Mouse (Mus musculus): ENCODE data around the gene Clec10a. TPM values are rescaled to one million over a fixed set of nuclear protein-coding genes. Genes with fewer than 3 reads are reported as not detected.
"Not testable (repeated sequence)": the region's sequence is repeated elsewhere in the genome, so short reads cannot be mapped to it uniquely, and the experiment has no call there.

The Clec10a gene
- 0.66 and 0.89 TPM in 2 replicates for polyA plus RNA-seq (2014; fragmentation: Nextera tagmentation; extraction: Ambion mirVana)

DNA sequence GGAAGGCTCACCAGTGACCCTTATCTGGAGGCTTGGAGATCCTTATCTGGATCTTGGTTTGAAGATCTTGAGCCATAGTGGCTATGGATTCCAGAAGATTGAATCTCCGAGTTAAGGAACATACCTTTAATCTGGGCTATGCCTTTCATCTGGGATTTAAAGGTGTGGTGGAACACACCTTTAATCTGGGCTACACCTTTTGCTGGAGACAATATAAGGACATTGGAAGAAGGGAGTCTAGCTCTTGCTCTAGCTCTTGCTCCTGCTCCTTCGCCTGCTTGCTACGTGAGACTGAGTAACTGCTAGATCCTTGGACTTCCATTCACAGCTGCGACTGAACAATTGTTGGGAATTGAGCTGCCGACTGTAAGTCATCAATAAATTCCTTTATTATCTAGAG, at the start of gene Clec10a:
Gene Clec10a, plus strand, starts transcription at position 301 of the 400 bp plus-strand sequence.
- no CpG with 5 or more reads among the region's 5 CpGs for WGBS
- H3K4me3 ChIP-seq (ENCODE audit: low read depth, low read length); ATAC-seq (ENCODE audit: low FRiP score); H3K4me1 ChIP-seq (ENCODE audit: control insufficient read depth, insufficient read depth, low read length); DNase-seq (ENCODE audit: low spot score, missing footprints); H3K9me3 ChIP-seq (ENCODE audit: control insufficient read depth, low read length); H3K36me3 ChIP-seq (ENCODE audit: control insufficient read depth, insufficient read depth, low read length); H3K27me3 ChIP-seq (ENCODE audit: control insufficient read depth, insufficient read depth, low read length); H3K9ac ChIP-seq (ENCODE audit: low read length); H3K4me2 ChIP-seq; H3K27ac ChIP-seq (ENCODE audit: low read depth, low read length): not testable (repeated sequence)

DNA sequence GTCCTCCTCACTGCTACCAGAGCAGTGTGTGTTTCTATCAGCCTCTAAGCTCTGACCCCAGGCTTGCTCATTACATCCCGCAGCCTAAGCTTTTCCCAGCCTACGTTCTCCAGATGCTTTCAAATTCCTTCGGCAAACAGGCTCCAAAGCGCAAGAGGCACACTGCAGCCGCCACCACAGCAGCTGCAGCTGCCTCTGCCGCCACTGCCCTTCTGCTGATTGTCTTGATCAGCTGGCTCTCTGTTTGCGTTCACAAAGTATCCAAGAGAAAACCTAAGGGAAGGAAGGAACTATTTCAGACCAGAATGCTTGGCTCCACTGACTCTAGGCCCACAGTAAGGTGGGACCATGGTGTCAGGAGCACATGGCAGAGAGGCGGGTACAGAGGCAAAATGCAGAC, 48.9 kb upstream of the Clec10a start:
- no peak overlapping the region for H3K4me3 ChIP-seq (ENCODE audit: low read depth, low read length)

GRCm38 (mm10) chr11:70110146-70110545, 45.9 kb upstream of the Clec10a start:
- no peak overlapping the region for H3K4me2 ChIP-seq
- no peak for DNase-seq (ENCODE audit: low spot score, missing footprints)
- no peak for ATAC-seq (ENCODE audit: low FRiP score)
- H3K9me3 ChIP-seq (ENCODE audit: control insufficient read depth, low read length), result no peaks in the 10 kb centered on the region
- 69% methylated on average over 3 of the region's 3 CpGs for WGBS
- no peak overlapping the region for H3K9ac ChIP-seq (ENCODE audit: low read length)
- H3K4me1 ChIP-seq (ENCODE audit: control insufficient read depth, insufficient read depth, low read length), result no peaks in the 10 kb centered on the region
- no peak overlapping the region for H3K4me3 ChIP-seq (ENCODE audit: low read depth, low read length)
- H3K27me3 ChIP-seq (ENCODE audit: control insufficient read depth, insufficient read depth, low read length), result no peaks in the 10 kb centered on the region
- H3K27ac ChIP-seq (ENCODE audit: low read depth, low read length), result no peak overlapping the region
- H3K36me3 ChIP-seq (ENCODE audit: control insufficient read depth, insufficient read depth, low read length), result no peaks in the 10 kb centered on the region

More for the DNA sequence above, 48.9 kb upstream of the Clec10a start:
- no peak for DNase-seq (ENCODE audit: low spot score, missing footprints)
- no peaks in the 10 kb centered on the region for H3K36me3 ChIP-seq (ENCODE audit: control insufficient read depth, insufficient read depth, low read length)
- no peaks in the 10 kb centered on the region for H3K4me1 ChIP-seq (ENCODE audit: control insufficient read depth, insufficient read depth, low read length)
- H3K27ac ChIP-seq (ENCODE audit: low read depth, low read length), result no peak overlapping the region
- WGBS, result 60% methylated on average over 8 of the region's 8 CpGs
- H3K9ac ChIP-seq (ENCODE audit: low read length), result no peak overlapping the region
- H3K9me3 ChIP-seq (ENCODE audit: control insufficient read depth, low read length), result no peaks in the 10 kb centered on the region
- no peak overlapping the region for H3K4me2 ChIP-seq
- no peak for ATAC-seq (ENCODE audit: low FRiP score)
- no peaks in the 10 kb centered on the region for H3K27me3 ChIP-seq (ENCODE audit: control insufficient read depth, insufficient read depth, low read length)

DNA sequence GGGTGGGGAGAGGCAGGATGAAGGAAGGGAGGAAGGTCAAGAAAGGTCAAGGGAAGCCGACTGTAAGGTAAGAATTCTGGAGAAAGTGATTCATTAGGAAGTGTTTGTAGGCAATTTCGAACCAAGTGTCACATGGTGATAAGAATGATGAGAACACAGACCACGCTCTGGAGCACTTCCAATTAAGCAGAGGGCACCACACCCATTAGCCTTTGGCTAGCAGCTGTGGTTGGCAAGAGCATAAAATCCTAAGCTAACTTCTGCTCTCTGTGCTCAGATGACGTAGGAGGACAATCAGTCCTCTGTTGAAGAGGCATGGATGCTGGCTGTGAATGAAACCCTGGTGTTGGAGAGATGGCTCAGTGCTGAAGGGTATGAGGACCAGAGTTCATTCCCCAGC, 41.4 kb upstream of the Clec10a start:
- no peak for ATAC-seq (ENCODE audit: low FRiP score)
- Histone ChIP-seq H3K9ac (ENCODE audit: low read length) (no peak overlapping the region), H3K4me3 (ENCODE audit: low read depth, low read length) (no peak overlapping the region), H3K27ac (ENCODE audit: low read depth, low read length) (no peak overlapping the region), H3K4me2 (no peak overlapping the region), H3K4me1 (ENCODE audit: control insufficient read depth, insufficient read depth, low read length) (no peaks in the 10 kb centered on the region), H3K27me3 (ENCODE audit: control insufficient read depth, insufficient read depth, low read length) (no peaks in the 10 kb centered on the region), H3K36me3 (ENCODE audit: control insufficient read depth, insufficient read depth, low read length) (no peaks in the 10 kb centered on the region), H3K9me3 (ENCODE audit: control insufficient read depth, low read length) (no peaks in the 10 kb centered on the region)
- DNase-seq (ENCODE audit: low spot score, missing footprints), result no peak
- 77% methylated on average over 4 of the region's 4 CpGs for WGBS

DNA sequence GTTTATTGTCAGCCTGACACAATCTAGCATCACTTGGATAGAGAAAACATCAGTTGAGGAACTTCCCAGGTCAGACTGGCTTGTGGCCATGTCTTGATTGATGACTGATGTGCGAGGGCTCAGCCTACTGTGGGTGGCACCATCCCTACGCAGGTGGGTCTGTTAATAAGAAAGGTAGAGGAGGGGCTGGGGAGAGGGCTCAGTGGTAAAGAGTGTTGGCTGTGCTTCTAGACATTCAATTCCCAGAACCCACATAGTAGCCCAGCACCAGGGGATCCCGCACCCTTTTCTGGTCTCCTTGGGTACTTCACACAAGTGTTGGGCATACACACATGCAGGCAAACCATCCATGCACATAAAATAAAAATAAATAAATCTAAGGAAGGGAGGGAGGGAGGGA, 40.1 kb upstream of the Clec10a start:
- no peak overlapping the region for H3K4me2 ChIP-seq
- H3K27me3 ChIP-seq (ENCODE audit: control insufficient read depth, insufficient read depth, low read length), result no peaks in the 10 kb centered on the region
- ATAC-seq (ENCODE audit: low FRiP score) (no peak), DNase-seq (ENCODE audit: low spot score, missing footprints) (no peak)
- no peak overlapping the region for H3K9ac ChIP-seq (ENCODE audit: low read length)
- 87% methylated on average over 3 of the region's 3 CpGs for WGBS
- no peaks in the 10 kb centered on the region for H3K9me3 ChIP-seq (ENCODE audit: control insufficient read depth, low read length)
- H3K36me3 ChIP-seq (ENCODE audit: control insufficient read depth, insufficient read depth, low read length), result no peaks in the 10 kb centered on the region
- H3K4me3 ChIP-seq (ENCODE audit: low read depth, low read length), result no peak overlapping the region
- no peaks in the 10 kb centered on the region for H3K4me1 ChIP-seq (ENCODE audit: control insufficient read depth, insufficient read depth, low read length)
- no peak overlapping the region for H3K27ac ChIP-seq (ENCODE audit: low read depth, low read length)

- Histone ChIP-seq H3K9me3 (ENCODE audit: control insufficient read depth, low read length) (no peaks in the 10 kb centered on the region), H3K9ac (ENCODE audit: low read length) (no peak within 1 kb of the TSS)
- 87% methylated on average over 9 of the region's 9 CpGs for WGBS
These were observed 26.0 kb upstream of the Clec10a start, which contains the start of gene Mgl2 for GRCm38 (mm10) chr11:70129926-70130379. Gene Mgl2, plus strand, starts transcription at chr11:70130329.

DNA sequence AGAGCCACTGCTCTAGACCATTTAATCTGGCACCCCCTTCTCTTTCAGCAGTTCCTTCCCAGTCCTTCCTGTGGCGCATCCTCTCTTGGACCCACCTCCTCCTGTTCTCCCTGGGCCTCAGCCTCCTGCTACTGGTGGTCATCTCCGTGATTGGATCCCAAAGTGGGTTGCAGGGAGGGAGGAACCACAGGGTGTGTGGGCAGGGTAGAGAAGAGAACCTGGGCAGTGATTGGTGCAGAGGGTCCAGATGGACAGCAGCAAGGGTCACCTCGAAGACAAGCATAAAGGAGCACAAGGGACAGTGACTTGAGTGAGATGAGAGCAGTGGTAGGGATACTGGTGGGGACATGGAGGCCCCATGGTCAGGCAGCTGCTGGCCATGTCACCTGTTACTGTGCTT, 21.0 kb upstream of the Clec10a start:
- DNase-seq (ENCODE audit: low spot score, missing footprints); H3K36me3 ChIP-seq (ENCODE audit: control insufficient read depth, insufficient read depth, low read length); H3K9me3 ChIP-seq (ENCODE audit: control insufficient read depth, low read length); H3K4me2 ChIP-seq; H3K4me1 ChIP-seq (ENCODE audit: control insufficient read depth, insufficient read depth, low read length); H3K27ac ChIP-seq (ENCODE audit: low read depth, low read length); ATAC-seq (ENCODE audit: low FRiP score); H3K27me3 ChIP-seq (ENCODE audit: control insufficient read depth, insufficient read depth, low read length); H3K4me3 ChIP-seq (ENCODE audit: low read depth, low read length); H3K9ac ChIP-seq (ENCODE audit: low read length): not testable (repeated sequence)
- 83% methylated on average over 3 of the region's 3 CpGs for WGBS

More at GRCm38 (mm10) chr11:70129926-70130379, 26.0 kb upstream of the Clec10a start, which contains the start of gene Mgl2:
- Histone ChIP-seq H3K27ac (ENCODE audit: low read depth, low read length) (no peak within 1 kb of the TSS), H3K27me3 (ENCODE audit: control insufficient read depth, insufficient read depth, low read length) (no peaks in the 10 kb centered on the region), H3K36me3 (ENCODE audit: control insufficient read depth, insufficient read depth, low read length) (no peaks in the 10 kb centered on the region), H3K4me1 (ENCODE audit: control insufficient read depth, insufficient read depth, low read length) (no peaks in the 10 kb centered on the region), H3K4me2 (no peak within 1 kb of the TSS), H3K4me3 (ENCODE audit: low read depth, low read length) (no peak within 1 kb of the TSS)
- no peak for DNase-seq (ENCODE audit: low spot score, missing footprints)
- ATAC-seq (ENCODE audit: low FRiP score), result no peak

- not testable (repeated sequence) for H3K27me3 ChIP-seq (ENCODE audit: control insufficient read depth, insufficient read depth, low read length); H3K9me3 ChIP-seq (ENCODE audit: control insufficient read depth, low read length); H3K4me2 ChIP-seq; H3K27ac ChIP-seq (ENCODE audit: low read depth, low read length); DNase-seq (ENCODE audit: low spot score, missing footprints); H3K4me3 ChIP-seq (ENCODE audit: low read depth, low read length); H3K4me1 ChIP-seq (ENCODE audit: control insufficient read depth, insufficient read depth, low read length); H3K9ac ChIP-seq (ENCODE audit: low read length); ATAC-seq (ENCODE audit: low FRiP score); H3K36me3 ChIP-seq (ENCODE audit: control insufficient read depth, insufficient read depth, low read length)
- 91% methylated on average over 8 of the region's 8 CpGs for WGBS
These were observed 20.1 kb upstream of the Clec10a start for GRCm38 (mm10) chr11:70135925-70136324.

GRCm38 (mm10) chr11:70139171-70139570, 16.8 kb upstream of the Clec10a start:
- no peak overlapping the region for H3K4me2 ChIP-seq
- no peak overlapping the region for H3K27ac ChIP-seq (ENCODE audit: low read depth, low read length)
- no peaks in the 10 kb centered on the region for H3K9me3 ChIP-seq (ENCODE audit: control insufficient read depth, low read length)
- 87% methylated on average over 10 of the region's 10 CpGs for WGBS
- no peak overlapping the region for H3K9ac ChIP-seq (ENCODE audit: low read length)
- no peak overlapping the region for H3K4me3 ChIP-seq (ENCODE audit: low read depth, low read length)
- no peak for DNase-seq (ENCODE audit: low spot score, missing footprints)
- H3K36me3 ChIP-seq (ENCODE audit: control insufficient read depth, insufficient read depth, low read length), result no peaks in the 10 kb centered on the region
- no peak for ATAC-seq (ENCODE audit: low FRiP score)
- no peaks in the 10 kb centered on the region for H3K4me1 ChIP-seq (ENCODE audit: control insufficient read depth, insufficient read depth, low read length)
- H3K27me3 ChIP-seq (ENCODE audit: control insufficient read depth, insufficient read depth, low read length), result no peaks in the 10 kb centered on the region

Measured in midbrain, embryonic 11.5 days (tissue).